Mouse (Mus musculus): ENCODE results near the gene Wfikkn1. TPM values are rescaled to one million over a fixed set of nuclear protein-coding genes. Genes with fewer than 3 reads are reported as not detected.

Wfikkn1 gene
- polyA plus RNA-seq, 1 experiment from 2014 or later: 0.71 TPM

DNA sequence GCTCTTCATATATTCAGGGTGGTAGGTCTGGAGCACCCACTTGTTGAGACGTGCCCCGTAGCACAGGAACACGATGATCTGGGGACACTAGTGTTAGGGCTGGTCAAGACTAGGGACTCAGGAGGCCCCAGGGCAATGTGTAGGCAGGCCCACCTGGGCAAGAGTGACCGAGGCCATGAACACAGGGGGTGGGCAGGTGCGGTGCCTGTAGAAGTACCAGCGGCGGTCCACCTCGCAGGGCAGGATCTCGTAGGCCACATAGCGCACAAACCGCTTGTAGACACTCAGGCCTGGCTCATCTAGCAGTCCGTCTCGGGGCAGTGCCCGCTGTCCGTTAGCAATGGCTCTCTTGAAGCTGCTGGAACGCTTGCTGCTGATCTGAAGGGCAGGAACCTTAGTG lies 44.8 kb downstream of the Wfikkn1 start:
- H3K9me3 ChIP-seq (ENCODE audit: control insufficient read depth, low read length): no peaks in the 10 kb centered on the region
- DNase-seq (ENCODE audit: low spot score) (no peak), ATAC-seq (ENCODE audit: low FRiP score) (no peak)
- peaks cover 42% of the 10 kb centered on the region for H3K36me3 ChIP-seq (replicated peaks; ENCODE audit: control insufficient read depth, insufficient read depth)
- H3K27me3 ChIP-seq (ENCODE audit: control insufficient read depth, insufficient read depth, low read length): no peaks in the 10 kb centered on the region
- no peak overlapping the region for H3K4me3 ChIP-seq (replicated peaks; ENCODE audit: low read length)
- H3K9ac ChIP-seq: peak overlapping the region; percentile 81; the same call in 1 of the 2 replicates
- 89% methylated on average over 16 of the region's 16 CpGs for WGBS
- peaks cover 63% of the 10 kb centered on the region for H3K4me1 ChIP-seq (replicated peaks; ENCODE audit: control insufficient read depth, insufficient read depth, low read length)
- peak overlapping the region; percentile 96 for H3K4me2 ChIP-seq (replicated peaks)
- H3K27ac ChIP-seq: 0 out of 2 replicates have a peak overlapping the region, but pooled peaks have one; percentile 89

DNA sequence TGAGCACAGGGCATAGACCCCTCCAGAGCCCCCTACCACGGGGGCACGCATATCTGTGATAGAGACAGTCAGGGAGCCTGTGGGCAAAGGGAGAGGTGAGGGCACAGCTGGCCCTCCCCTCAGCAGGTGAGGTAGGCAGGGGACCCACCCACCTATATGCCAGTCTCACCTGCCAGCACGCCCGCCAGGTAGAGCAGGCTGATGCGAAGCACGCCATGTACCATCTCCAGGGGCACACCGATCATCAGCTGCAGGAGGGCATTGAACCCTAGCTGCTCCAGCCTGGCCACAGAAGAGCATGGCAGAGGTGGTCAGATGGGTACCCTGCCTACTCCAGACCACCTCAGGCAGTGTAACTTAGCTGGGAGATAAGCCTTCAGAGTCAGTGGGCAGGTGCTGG lies 45.4 kb downstream of the Wfikkn1 start:
- H3K4me3 ChIP-seq (replicated peaks; ENCODE audit: low read length): no peak overlapping the region
- H3K27me3 ChIP-seq (ENCODE audit: control insufficient read depth, insufficient read depth, low read length): no peaks in the 10 kb centered on the region
- no peaks in the 10 kb centered on the region for H3K9me3 ChIP-seq (ENCODE audit: control insufficient read depth, low read length)
- DNase-seq (ENCODE audit: low spot score) (no peak), ATAC-seq (ENCODE audit: low FRiP score) (no peak)
- peaks cover 68% of the 10 kb centered on the region for H3K4me1 ChIP-seq (replicated peaks; ENCODE audit: control insufficient read depth, insufficient read depth, low read length)
- H3K9ac ChIP-seq: no peak overlapping the region
- no peak overlapping the region for H3K27ac ChIP-seq
- H3K36me3 ChIP-seq (replicated peaks; ENCODE audit: control insufficient read depth, insufficient read depth): peaks cover 42% of the 10 kb centered on the region
- 95% methylated on average over 7 of the region's 7 CpGs for WGBS
- H3K4me2 ChIP-seq (replicated peaks): peak overlapping the region; percentile 96

DNA sequence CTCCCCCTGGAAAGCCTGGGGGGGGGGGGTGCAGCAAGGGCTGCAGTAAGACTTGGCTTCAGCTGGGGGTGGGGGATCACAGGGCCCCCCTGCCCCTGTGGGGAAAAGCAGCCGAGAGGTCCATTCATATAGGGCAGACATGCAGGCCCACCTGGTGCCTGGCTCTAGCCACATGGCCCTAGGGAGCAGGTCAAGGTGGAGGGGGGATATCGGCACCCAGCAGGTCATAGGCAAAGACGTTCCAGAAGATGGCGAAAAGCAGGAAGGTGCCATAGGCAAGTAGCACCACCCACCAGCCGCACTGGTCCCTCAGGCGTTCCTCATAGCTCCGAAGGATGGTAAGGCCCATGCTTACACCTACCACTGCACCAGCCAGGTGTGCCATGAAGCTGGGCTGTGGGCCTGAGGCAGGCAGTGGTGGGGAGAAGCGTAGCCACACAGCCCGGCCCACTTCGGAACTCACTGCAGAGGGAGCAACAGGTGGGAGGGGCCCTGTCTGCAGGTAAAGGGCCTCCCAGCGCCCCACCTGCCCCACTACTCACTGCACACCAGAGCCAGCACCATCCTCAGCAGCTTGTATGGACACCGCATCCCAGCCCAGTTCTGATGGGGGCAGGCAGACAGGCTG lies 45.9 kb downstream of the Wfikkn1 start:
- 90% methylated on average over 12 of the region's 12 CpGs for WGBS
- Histone ChIP-seq H3K4me2 (replicated peaks) (peak overlapping the region; percentile 96), H3K27me3 (ENCODE audit: control insufficient read depth, insufficient read depth, low read length) (no peaks in the 10 kb centered on the region), H3K4me3 (replicated peaks; ENCODE audit: low read length) (peak overlapping the region; percentile 89), H3K36me3 (replicated peaks; ENCODE audit: control insufficient read depth, insufficient read depth) (peaks cover 41% of the 10 kb centered on the region), H3K27ac (no peak overlapping the region), H3K9ac (peak overlapping the region; percentile 86), H3K4me1 (replicated peaks; ENCODE audit: control insufficient read depth, insufficient read depth, low read length) (peaks cover 74% of the 10 kb centered on the region), H3K9me3 (ENCODE audit: control insufficient read depth, low read length) (no peaks in the 10 kb centered on the region)
- no peak for ATAC-seq (ENCODE audit: low FRiP score)
- DNase-seq (ENCODE audit: low spot score): no peak

DNA sequence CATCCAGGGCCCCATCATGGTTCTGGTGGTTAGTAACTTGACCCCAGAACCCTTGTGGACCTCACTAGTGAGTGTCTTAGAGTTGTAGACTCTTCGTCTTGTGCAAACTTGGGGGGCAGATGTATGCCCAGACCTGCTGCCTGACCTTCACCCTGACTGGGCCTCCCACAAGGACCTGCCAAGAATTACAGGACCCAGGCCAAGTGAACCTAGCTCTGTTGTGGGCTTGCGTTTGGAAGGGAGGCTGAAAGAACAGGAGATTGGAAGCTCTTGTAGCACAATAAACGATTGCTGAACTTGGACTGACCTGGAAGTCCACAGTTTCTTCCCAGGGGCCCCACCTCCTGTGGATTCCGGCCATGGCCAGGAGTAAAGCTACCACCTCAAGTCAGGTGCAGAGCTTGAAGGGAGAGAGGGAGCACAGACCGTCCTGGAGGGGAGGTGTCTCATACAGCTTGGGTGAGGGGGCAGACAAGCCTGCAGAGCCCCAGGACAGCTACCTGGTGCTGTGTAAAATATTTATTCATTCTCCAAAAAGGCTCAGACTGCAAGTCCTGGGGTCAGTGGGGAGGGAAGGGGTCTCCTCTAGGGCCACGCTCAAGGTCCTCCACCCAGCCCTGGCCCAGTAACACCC lies 46.6 kb downstream of the Wfikkn1 start:
- H3K27me3 ChIP-seq (ENCODE audit: control insufficient read depth, insufficient read depth, low read length): no peaks in the 10 kb centered on the region
- H3K4me1 ChIP-seq (replicated peaks; ENCODE audit: control insufficient read depth, insufficient read depth, low read length): peaks cover 77% of the 10 kb centered on the region
- ATAC-seq (ENCODE audit: low FRiP score) (no peak), DNase-seq (ENCODE audit: low spot score) (no peak)
- H3K9me3 ChIP-seq (ENCODE audit: control insufficient read depth, low read length): no peaks in the 10 kb centered on the region
- peak overlapping the region; percentile 86 for H3K9ac ChIP-seq
- WGBS: 48% methylated on average over 6 of the region's 6 CpGs
- H3K36me3 ChIP-seq (replicated peaks; ENCODE audit: control insufficient read depth, insufficient read depth): peaks cover 35% of the 10 kb centered on the region
- H3K4me3 ChIP-seq (replicated peaks; ENCODE audit: low read length): peak overlapping the region; percentile 89
- H3K27ac ChIP-seq: peak overlapping the region; percentile 98
- peak overlapping the region; percentile 96 for H3K4me2 ChIP-seq (replicated peaks)

DNA sequence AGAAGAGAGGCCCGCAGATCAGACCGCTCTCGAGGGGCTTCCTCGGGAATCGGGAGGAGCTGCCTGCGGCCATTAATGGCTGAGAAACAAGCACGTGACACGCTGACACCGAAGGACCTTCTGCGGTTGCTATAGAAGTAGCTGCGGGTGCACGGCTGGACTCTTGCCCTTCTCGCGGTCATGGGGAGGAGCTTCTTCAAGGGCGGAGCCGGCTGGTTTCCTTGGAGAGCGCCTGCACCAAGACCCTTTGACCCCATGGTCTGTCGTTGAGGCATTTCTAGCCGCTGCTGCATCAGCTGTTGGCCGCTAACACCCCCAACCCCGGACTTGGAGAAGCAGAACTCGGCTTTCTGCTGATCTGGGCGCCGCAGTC lies 47.4 kb downstream of the Wfikkn1 start, which contains the start of gene Stub1:
TSS of gene Stub1 (minus strand) at position 114 of the 373 bp plus-strand sequence.
- Histone ChIP-seq H3K4me1 (replicated peaks; ENCODE audit: control insufficient read depth, insufficient read depth, low read length) (peaks cover 80% of the 10 kb centered on the region), H3K27ac (peak within 1 kb of the TSS; percentile 98), H3K9ac (peak within 1 kb of the TSS; percentile 86), H3K4me2 (replicated peaks) (peak within 1 kb of the TSS; percentile 96), H3K27me3 (ENCODE audit: control insufficient read depth, insufficient read depth, low read length) (no peaks in the 10 kb centered on the region), H3K4me3 (replicated peaks; ENCODE audit: low read length) (peak within 1 kb of the TSS; percentile 89), H3K36me3 (replicated peaks; ENCODE audit: control insufficient read depth, insufficient read depth) (peaks cover 28% of the 10 kb centered on the region), H3K9me3 (ENCODE audit: control insufficient read depth, low read length) (no peaks in the 10 kb centered on the region)
- DNase-seq (ENCODE audit: low spot score) (peak; percentile 84), ATAC-seq (ENCODE audit: low FRiP score) (peak; percentile 54)
- under 1% methylated on average over 24 of the region's 24 CpGs for WGBS

DNA sequence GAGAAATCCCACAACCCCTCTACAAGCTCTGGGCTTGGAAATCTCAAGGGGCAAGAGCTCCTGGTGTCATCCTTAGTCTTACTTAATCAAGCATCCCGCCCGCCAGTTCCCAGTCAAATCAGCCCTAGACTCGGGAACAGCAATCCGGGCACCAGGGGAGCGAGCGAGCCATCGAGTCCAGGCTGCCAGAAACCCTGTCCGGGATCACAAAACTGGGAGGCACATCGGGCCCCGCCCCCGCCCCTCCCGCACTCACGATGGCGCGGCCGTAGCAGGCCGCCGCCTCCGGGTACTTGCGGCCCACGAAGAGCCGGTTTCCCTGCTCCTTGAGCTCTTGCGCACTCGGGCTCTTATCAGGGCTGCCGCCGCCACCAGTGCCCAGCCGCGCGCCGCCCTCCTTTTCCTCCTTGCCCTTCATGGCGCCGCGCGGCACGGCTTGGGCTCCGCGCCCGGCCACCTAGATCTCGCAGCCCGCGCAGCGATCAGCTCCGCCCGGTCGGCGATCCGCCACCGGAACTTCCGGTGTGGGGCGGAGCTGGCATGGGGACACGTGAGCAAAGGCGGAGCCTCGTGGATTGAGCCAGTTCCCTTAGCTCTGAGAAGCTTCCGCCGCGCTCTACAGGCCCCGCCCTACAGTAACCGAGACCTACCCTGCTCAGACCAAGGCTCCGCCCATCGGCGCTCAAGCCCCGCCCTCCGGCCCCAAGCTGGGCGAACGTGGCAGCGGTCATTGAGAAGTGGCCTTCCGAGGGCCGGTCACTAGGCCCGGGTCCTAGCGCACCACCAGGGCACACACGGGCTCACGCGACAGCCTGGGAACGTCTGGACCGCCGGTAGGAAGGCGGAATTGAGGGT lies 48.0 kb downstream of the Wfikkn1 start:
- Histone ChIP-seq H3K4me1 (replicated peaks; ENCODE audit: control insufficient read depth, insufficient read depth, low read length) (peaks cover 79% of the 10 kb centered on the region), H3K4me2 (replicated peaks) (peak overlapping the region; percentile 96), H3K36me3 (replicated peaks; ENCODE audit: control insufficient read depth, insufficient read depth) (peaks cover 29% of the 10 kb centered on the region), H3K4me3 (replicated peaks; ENCODE audit: low read length) (peak overlapping the region; percentile 89), H3K9ac (peak overlapping the region; percentile 86), H3K27ac (peak overlapping the region; percentile 98), H3K27me3 (ENCODE audit: control insufficient read depth, insufficient read depth, low read length) (no peaks in the 10 kb centered on the region), H3K9me3 (ENCODE audit: control insufficient read depth, low read length) (no peaks in the 10 kb centered on the region)
- peak; percentile 97 for DNase-seq (ENCODE audit: low spot score)
- WGBS: under 1% methylated on average over 74 of the region's 77 CpGs
- peak; percentile 91 for ATAC-seq (ENCODE audit: low FRiP score)

DNA sequence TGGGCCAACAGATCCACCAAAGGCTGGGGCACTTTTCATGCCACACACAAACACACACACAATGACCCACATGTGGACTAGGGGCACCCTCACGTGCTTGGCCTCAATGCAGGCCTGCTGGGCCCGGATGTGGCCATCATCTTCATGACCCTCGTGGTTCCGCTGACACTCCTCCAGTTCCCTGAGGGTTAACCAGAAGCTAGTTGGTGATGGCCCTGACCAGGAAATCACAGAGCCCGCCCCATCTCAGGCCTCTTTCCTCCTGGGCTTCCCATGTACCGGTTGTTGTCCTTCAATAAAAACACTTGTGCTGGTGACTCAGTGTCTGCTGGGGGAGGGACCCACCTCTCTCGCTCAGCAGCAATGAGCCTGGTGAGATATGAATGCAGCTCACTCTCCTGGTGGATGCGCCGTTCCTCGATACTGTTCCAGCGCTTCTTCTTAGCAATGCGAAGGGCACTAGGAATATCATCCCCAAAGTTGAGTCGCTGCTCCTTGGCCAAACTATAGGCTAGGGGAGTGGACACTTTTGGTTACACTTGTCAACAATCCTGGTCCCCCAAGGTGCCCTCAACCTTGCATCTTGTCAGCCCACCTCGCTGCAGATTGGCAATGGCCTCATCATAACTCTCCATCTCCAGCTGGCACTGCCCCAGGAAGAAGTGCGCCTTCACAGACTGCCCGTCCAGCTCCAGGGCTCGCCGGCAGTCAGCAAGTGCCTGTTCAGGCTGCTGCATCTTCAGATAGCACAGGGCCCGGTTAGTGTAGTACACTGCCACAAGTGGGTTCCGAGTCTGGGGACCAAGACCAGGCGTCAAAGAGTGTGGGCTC lies 49.0 kb downstream of the Wfikkn1 start:
- no peak for ATAC-seq (ENCODE audit: low FRiP score)
- peaks cover 36% of the 10 kb centered on the region for H3K36me3 ChIP-seq (replicated peaks; ENCODE audit: control insufficient read depth, insufficient read depth)
- H3K4me2 ChIP-seq (replicated peaks): peak overlapping the region; percentile 96
- H3K4me3 ChIP-seq (replicated peaks; ENCODE audit: low read length): peak overlapping the region; percentile 89
- 63% methylated on average over 21 of the region's 21 CpGs for WGBS
- no peak for DNase-seq (ENCODE audit: low spot score)
- H3K27ac ChIP-seq: peak overlapping the region; percentile 98
- H3K27me3 ChIP-seq (ENCODE audit: control insufficient read depth, insufficient read depth, low read length): no peaks in the 10 kb centered on the region
- peak overlapping the region; percentile 86 for H3K9ac ChIP-seq
- H3K4me1 ChIP-seq (replicated peaks; ENCODE audit: control insufficient read depth, insufficient read depth, low read length): peaks cover 74% of the 10 kb centered on the region
- H3K9me3 ChIP-seq (ENCODE audit: control insufficient read depth, low read length): no peaks in the 10 kb centered on the region

DNA sequence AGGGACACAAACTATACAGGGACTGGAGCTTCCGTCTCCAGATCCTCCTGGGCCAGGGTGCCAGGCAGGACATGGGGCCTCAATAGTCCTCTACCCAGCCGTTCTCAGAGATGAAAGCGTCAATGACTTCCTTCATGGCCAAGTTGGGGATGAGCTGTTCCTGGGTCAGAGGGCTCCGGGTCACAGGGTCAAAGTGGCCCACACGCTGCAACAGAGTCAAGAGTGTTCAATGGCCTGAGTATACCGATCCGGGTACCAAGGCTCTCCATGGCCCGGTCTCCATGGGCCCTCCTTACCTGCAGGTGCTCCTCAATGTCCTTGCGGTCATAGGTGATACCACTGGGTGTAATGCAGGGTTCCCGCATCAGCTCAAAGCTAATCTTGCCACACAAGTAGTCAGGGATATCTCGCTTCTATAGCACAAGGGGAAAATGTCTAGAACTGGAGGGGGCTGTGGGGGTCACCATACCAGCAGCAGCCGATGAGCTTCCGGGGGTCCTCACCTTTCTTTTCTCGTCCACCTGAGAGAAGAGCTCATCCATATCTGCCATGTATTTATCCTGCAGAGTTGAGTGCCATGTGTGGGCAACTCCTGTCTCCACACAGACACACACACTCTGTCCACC lies 49.7 kb downstream of the Wfikkn1 start:
- WGBS: 88% methylated on average over 14 of the region's 14 CpGs
- Histone ChIP-seq H3K27ac (no peak overlapping the region), H3K9me3 (ENCODE audit: control insufficient read depth, low read length) (no peaks in the 10 kb centered on the region), H3K4me1 (replicated peaks; ENCODE audit: control insufficient read depth, insufficient read depth, low read length) (peaks cover 67% of the 10 kb centered on the region), H3K9ac (0 out of 2 replicates have a peak overlapping the region, but pooled peaks have one; percentile 86), H3K4me3 (replicated peaks; ENCODE audit: low read length) (peak overlapping the region; percentile 89), H3K27me3 (ENCODE audit: control insufficient read depth, insufficient read depth, low read length) (no peaks in the 10 kb centered on the region), H3K36me3 (replicated peaks; ENCODE audit: control insufficient read depth, insufficient read depth) (peaks cover 43% of the 10 kb centered on the region), H3K4me2 (replicated peaks) (peak overlapping the region; percentile 96)
- ATAC-seq (ENCODE audit: low FRiP score) (no peak), DNase-seq (ENCODE audit: low spot score) (no peak)
